In genomic region chr17:34164202-34164895, GRCm38 (mm10) we compare ENCODE assay signal across 10 mouse cellular contexts. TPM values are rescaled to one million over a fixed set of nuclear protein-coding genes. Genes with fewer than 3 reads are reported as not detected.
DNase-seq lines count a peak whose midpoint lies in the region; ATAC-seq and TF ChIP-seq lines count a peak whose summit lies in the region.
"Had no signal": no experiment of that assay in that cellular context is flagged by ENCODE, and none has a peak within 500 bp of the region (broad histone marks: within the 10 kb centered on the region; RNA-seq: fewer than 3 reads in every experiment).

No protein-coding gene starts in this region.

- no peaks in the 10 kb centered on the region for H3K36me3 ChIP-seq in kidney, embryonic 14.5 days (ENCODE audit: control insufficient read depth, insufficient read depth, low read length)
- H3K36me3 ChIP-seq in ES-Bruce4 (ENCODE audit: control insufficient read depth, insufficient read depth, low read length, poor library complexity, severe bottlenecking), result no peaks in the 10 kb centered on the region
- peaks cover 13% of the 10 kb centered on the region for H3K36me3 ChIP-seq in spleen, adult 2 months (ENCODE audit: control insufficient read depth, insufficient read depth, low read length)
- no peaks in the 10 kb centered on the region for H3K36me3 ChIP-seq in intestine, embryonic 16.5 days (ENCODE audit: control insufficient read depth, insufficient read depth, low read length)
- H3K36me3 ChIP-seq: limb, embryonic 15.5 days had no signal

- TF ChIP-seq EP300 in ES-Bruce4 (IDR thresholded peaks at IDR 0.05; ENCODE audit: insufficient read depth, low read depth, low read length), result no peak

- DNase-seq in kidney, postnatal 14 days, result no peak
- peak; percentile 38 for DNase-seq in embryo, embryonic 11 days
- DNase-seq in spleen, adult 2 months (ENCODE audit: low read depth in 1 of 2, low spot score in 2 of 2), result peak in 1 of 2 experiments; percentile 70
- DNase-seq in cerebellum, adult 11 months, result no peak
- no peak for DNase-seq in frontal cortex, postnatal 36 days (ENCODE audit: low spot score in 2 of 2)
- DNase-seq: heart, adult 18-20 months had no signal

- no peaks in the 10 kb centered on the region for H3K9me3 ChIP-seq in kidney, embryonic 14.5 days (ENCODE audit: control insufficient read depth, low read length)
- no peaks in the 10 kb centered on the region for H3K9me3 ChIP-seq in ES-Bruce4 (replicated peaks; ENCODE audit: control insufficient read depth, insufficient read depth, low read length, poor library complexity, severe bottlenecking)
- peaks cover 4% of the 10 kb centered on the region; the same call in 1 of the 2 replicates for H3K9me3 ChIP-seq in intestine, embryonic 16.5 days (ENCODE audit: control insufficient read depth, low read length)
- H3K9me3 ChIP-seq: limb, embryonic 15.5 days had no signal

- H3K4me3 ChIP-seq in kidney, embryonic 14.5 days (ENCODE audit: low read length), result no peak overlapping the region
- H3K4me3 ChIP-seq in ES-Bruce4 (ENCODE audit: low read depth, low read length), result no peak overlapping the region
- H3K4me3 ChIP-seq in spleen, adult 2 months (ENCODE audit: extremely low read depth, insufficient read depth, insufficient read length), result no peak overlapping the region
- no peak overlapping the region for H3K4me3 ChIP-seq in intestine, embryonic 16.5 days (ENCODE audit: low read length)
- H3K4me3 ChIP-seq: limb, embryonic 15.5 days had no signal

- H3K9ac ChIP-seq in kidney, embryonic 14.5 days (ENCODE audit: low read depth, low read length), result no peak overlapping the region
- no peak overlapping the region for H3K9ac ChIP-seq in ES-Bruce4 (ENCODE audit: low read depth, poor library complexity, severe bottlenecking)
- no peak overlapping the region for H3K9ac ChIP-seq in intestine, embryonic 16.5 days (ENCODE audit: low read depth, low read length)
- H3K9ac ChIP-seq: limb, embryonic 15.5 days had no signal

- TF ChIP-seq CTCF in ES-Bruce4 (IDR thresholded peaks at IDR 0.05; ENCODE audit: low read depth, low read length), result peak; percentile 65
- peak; percentile 71; the same call in 1 of the 2 replicates for TF ChIP-seq CTCF in spleen, adult 2 months (IDR thresholded peaks at IDR 0.05; ENCODE audit: extremely low read depth, insufficient read depth, insufficient read length, insufficient replicate concordance)

- no peaks in the 10 kb centered on the region for H3K27me3 ChIP-seq in kidney, embryonic 14.5 days (ENCODE audit: control insufficient read depth, insufficient read depth, low read length)
- no peaks in the 10 kb centered on the region for H3K27me3 ChIP-seq in ES-Bruce4 (ENCODE audit: control insufficient read depth, insufficient read depth, low read length, poor library complexity, severe bottlenecking)
- H3K27me3 ChIP-seq in spleen, adult 2 months (ENCODE audit: control insufficient read depth, insufficient read depth, low read length), result no peaks in the 10 kb centered on the region
- H3K27me3 ChIP-seq in intestine, embryonic 16.5 days (replicated peaks; ENCODE audit: control insufficient read depth, insufficient read depth, low read length), result no peaks in the 10 kb centered on the region

- H3K4me1 ChIP-seq in kidney, embryonic 14.5 days (ENCODE audit: control insufficient read depth, insufficient read depth, low read length), result no peaks in the 10 kb centered on the region
- peaks cover 2% of the 10 kb centered on the region for H3K4me1 ChIP-seq in ES-Bruce4 (ENCODE audit: control insufficient read depth, insufficient read depth, low read length)
- peaks cover 8% of the 10 kb centered on the region; the same call in 1 of the 2 replicates for H3K4me1 ChIP-seq in spleen, adult 2 months (ENCODE audit: control insufficient read depth, insufficient read depth, insufficient read length)
- H3K4me1 ChIP-seq in intestine, embryonic 16.5 days (ENCODE audit: control insufficient read depth, insufficient read depth, low read length), result no peaks in the 10 kb centered on the region
- H3K4me1 ChIP-seq: limb, embryonic 15.5 days had no signal

- no peak for TF ChIP-seq POLR2A in ES-Bruce4 (IDR thresholded peaks at IDR 0.05; ENCODE audit: insufficient read depth, low read length)
- TF ChIP-seq POLR2A in spleen, adult 2 months (IDR thresholded peaks at IDR 0.05; ENCODE audit: low read depth, low read length), result no peak

- WGBS in kidney, embryonic 14.5 days, result 31% methylated on average over 9 of the region's 9 CpGs
- WGBS in spleen, adult 2 months, result 51% methylated on average over 9 of the region's 9 CpGs
- 37% methylated on average over 9 of the region's 9 CpGs for WGBS in intestine, embryonic 16.5 days

- H3K27ac ChIP-seq in kidney, embryonic 14.5 days (ENCODE audit: low read depth, low read length), result no peak overlapping the region
- no peak overlapping the region for H3K27ac ChIP-seq in ES-Bruce4 (ENCODE audit: insufficient read depth, low read length)
- H3K27ac ChIP-seq in spleen, adult 2 months (ENCODE audit: insufficient read depth, low read length), result peak overlapping the region; percentile 59
- no peak overlapping the region for H3K27ac ChIP-seq in intestine, embryonic 16.5 days (ENCODE audit: low read length)
- H3K27ac ChIP-seq: limb, embryonic 15.5 days had no signal

- no peak overlapping the region for H3K4me2 ChIP-seq in kidney, embryonic 14.5 days (replicated peaks; ENCODE audit: low read depth, low read length)
- no peak overlapping the region for H3K4me2 ChIP-seq in intestine, embryonic 16.5 days (ENCODE audit: low read depth, low read length)
- H3K4me2 ChIP-seq: limb, embryonic 15.5 days had no signal

- peak; percentile 35; the same call in 1 of the 2 replicates for ATAC-seq in kidney, embryonic 14.5 days (ENCODE audit: low FRiP score, low TSS enrichment)
- no peak for ATAC-seq in intestine, embryonic 16.5 days

RNA-seq across cellular contexts. Expression of gene H2-DMb1, which starts 11.5 kb away (rescaled TPM):
- polyA plus RNA-seq in kidney, embryonic 14.5 days (2014; fragmentation: Nextera tagmentation; extraction: Ambion mirVana), result 4.1 and 4.2 TPM in 2 replicates
- polyA plus RNA-seq in ES-Bruce4 (2011; ENCODE audit: insufficient read depth, insufficient read length, low read depth, missing spikeins), result 0.65 and 1.1 TPM in 2 replicates
- polyA plus RNA-seq in spleen, adult 2 months (2012; rRNA removed), result 322 and 426 TPM in 2 replicates
- 3.0 and 3.6 TPM in 2 replicates for polyA plus RNA-seq in intestine, embryonic 16.5 days (2015; fragmentation: Nextera tagmentation; extraction: Ambion mirVana)

RNA-seq across cellular contexts. Expression of gene H2-DMb2, which starts 21.2 kb away (rescaled TPM):
- 18.5 and 21.9 TPM in 2 replicates for polyA plus RNA-seq in kidney, embryonic 14.5 days (2014; fragmentation: Nextera tagmentation; extraction: Ambion mirVana)
- not detected in 2 replicates for polyA plus RNA-seq in ES-Bruce4 (2011; ENCODE audit: insufficient read depth, insufficient read length, low read depth, missing spikeins)
- 456 and 587 TPM in 2 replicates for polyA plus RNA-seq in spleen, adult 2 months (2012; rRNA removed)
- 0.87 and 0.99 TPM in 2 replicates for polyA plus RNA-seq in intestine, embryonic 16.5 days (2015; fragmentation: Nextera tagmentation; extraction: Ambion mirVana)

RNA-seq across cellular contexts. Expression of gene Tap1, which starts 23.0 kb away (rescaled TPM):
- 1.9 and 2.9 TPM in 2 replicates for polyA plus RNA-seq in kidney, embryonic 14.5 days (2014; fragmentation: Nextera tagmentation; extraction: Ambion mirVana)
- polyA plus RNA-seq in ES-Bruce4 (2011; ENCODE audit: insufficient read depth, insufficient read length, low read depth, missing spikeins), result 21.6 and 24.6 TPM in 2 replicates
- polyA plus RNA-seq in spleen, adult 2 months (2012; rRNA removed), result 144 and 178 TPM in 2 replicates
- polyA plus RNA-seq in intestine, embryonic 16.5 days (2015; fragmentation: Nextera tagmentation; extraction: Ambion mirVana), result 8.4 and 8.5 TPM in 2 replicates

RNA-seq across cellular contexts. Expression of gene Psmb9, which starts 23.2 kb away (rescaled TPM):
- 2.1 and 3.4 TPM in 2 replicates for polyA plus RNA-seq in kidney, embryonic 14.5 days (2014; fragmentation: Nextera tagmentation; extraction: Ambion mirVana)
- 8.7 and 10.2 TPM in 2 replicates for polyA plus RNA-seq in ES-Bruce4 (2011; ENCODE audit: insufficient read depth, insufficient read length, low read depth, missing spikeins)
- 159 and 225 TPM in 2 replicates for polyA plus RNA-seq in spleen, adult 2 months (2012; rRNA removed)
- 13.4 and 15.3 TPM in 2 replicates for polyA plus RNA-seq in intestine, embryonic 16.5 days (2015; fragmentation: Nextera tagmentation; extraction: Ambion mirVana)

RNA-seq across cellular contexts. Expression of gene Psmb8, which starts 33.2 kb away (rescaled TPM):
- polyA plus RNA-seq in kidney, embryonic 14.5 days (2014; fragmentation: Nextera tagmentation; extraction: Ambion mirVana), result 4.3 and 4.8 TPM in 2 replicates
- 20.5 and 27.6 TPM in 2 replicates for polyA plus RNA-seq in ES-Bruce4 (2011; ENCODE audit: insufficient read depth, insufficient read length, low read depth, missing spikeins)
- polyA plus RNA-seq in spleen, adult 2 months (2012; rRNA removed), result 260 and 307 TPM in 2 replicates
- polyA plus RNA-seq in intestine, embryonic 16.5 days (2015; fragmentation: Nextera tagmentation; extraction: Ambion mirVana), result 20.7 and 23.1 TPM in 2 replicates

Comparison
In these comparisons a context has a peak if more than half of its experiments do, and no peak if none do; other contexts are left out.
1. RNA of gene H2-DMb1, which starts 11.5 kb away (polyA plus RNA-seq): 322 to 426 TPM in spleen, adult 2 months; 4.1 to 4.2 TPM in kidney, embryonic 14.5 days, 3.0 to 3.6 TPM in intestine, embryonic 16.5 days and 0.65 to 1.1 TPM in ES-Bruce4; every median in the first group is over 10 times any median in the second.
2. RNA of gene H2-DMb2, which starts 21.2 kb away (polyA plus RNA-seq): 456 to 587 TPM in spleen, adult 2 months; 18.5 to 21.9 TPM in kidney, embryonic 14.5 days, 0.87 to 0.99 TPM in intestine, embryonic 16.5 days and not detected in ES-Bruce4; every median in the first group is over 10 times any median in the second.